Mouse (Mus musculus) liver, embryonic 14.5 days (tissue): ENCODE data around the gene Pphln1.

Experiments used
- CTCF ChIP-seq: IDR thresholded peaks from 2 replicates; pipeline ENCODE4 v1.5.1; 2016; ENCODE audit warnings: antibody characterized with exemption, low read depth, control low read depth
- EP300 ChIP-seq: IDR thresholded peaks from 2 replicates; pipeline ENCODE4 v1.6.1; 2016; ENCODE audit warnings: antibody characterized with exemption, low read depth

GRCm38 (mm10) chr15:93521088-93521786, 123.1 kb downstream of the Pphln1 start:
- TF ChIP-seq CTCF, result no peak
- no peak for TF ChIP-seq EP300
